Mouse (Mus musculus): ENCODE results near the gene Diras2.
A peak's percentile ranks its signal among the peaks of the same experiment; 100 is the strongest.

Gene Diras2

GRCm38 (mm10) chr13:52531121-52531520 is at the start of gene Diras2:
Gene Diras2 (minus strand): TSS chr13:52531279.
- DNase-seq (ENCODE audit: low spot score), result no peak

DNA sequence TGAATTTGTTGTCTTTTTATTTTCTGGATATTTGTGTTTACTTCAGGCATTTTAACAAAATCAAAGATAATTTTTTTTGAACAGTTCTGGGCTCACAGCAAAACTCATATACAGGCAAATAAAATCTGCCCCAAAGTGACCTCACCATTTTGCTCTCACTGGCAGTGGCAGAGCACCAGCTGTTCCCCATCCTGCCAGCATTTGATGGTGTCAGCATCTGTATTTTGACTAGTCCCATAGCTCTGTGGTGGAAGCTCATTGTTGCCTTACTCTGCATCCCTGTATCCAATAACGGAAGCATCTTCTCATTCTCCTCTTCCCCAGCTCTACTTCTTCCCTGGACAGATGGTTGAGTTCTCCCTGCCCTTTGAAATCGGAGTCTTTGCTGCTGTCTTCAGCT is 47.7 kb upstream of the Diras2 start:
- no peak for DNase-seq (ENCODE audit: low spot score)

GRCm38 (mm10) chr13:52577939-52578338 is 46.9 kb upstream of the Diras2 start:
- DNase-seq (ENCODE audit: low spot score), result no peak

DNA sequence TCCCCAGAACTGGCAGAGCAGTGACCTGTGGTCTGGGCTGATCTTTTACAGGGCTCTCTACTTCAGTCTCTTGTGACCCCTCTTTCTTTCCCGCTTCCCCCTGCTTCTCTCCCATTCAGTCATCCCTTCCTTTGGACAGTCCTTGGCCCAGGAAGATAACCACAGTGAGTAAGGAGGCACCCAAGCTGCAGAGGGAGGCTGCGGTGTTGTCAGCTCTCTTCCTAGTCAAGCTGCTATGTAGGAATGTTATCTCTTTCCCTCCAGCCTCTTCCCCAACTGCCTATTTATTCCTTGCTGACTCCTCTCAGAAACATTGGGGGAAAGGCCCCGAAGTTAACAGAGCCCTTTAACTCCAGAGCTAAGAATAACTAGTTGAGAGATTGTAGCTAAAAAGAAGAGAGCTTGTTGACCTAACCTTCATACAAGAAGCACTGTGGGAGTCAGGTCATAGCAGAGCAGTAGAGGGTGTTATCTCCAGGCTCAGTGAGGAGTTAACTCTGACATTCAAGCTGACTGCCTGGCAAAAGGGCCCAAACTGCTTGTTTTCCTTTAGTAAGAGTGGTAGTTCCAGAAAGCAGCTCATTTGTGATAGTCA is 46.3 kb upstream of the Diras2 start:
- no peak for DNase-seq (ENCODE audit: low spot score)

- no peak for DNase-seq (ENCODE audit: low spot score)
Measured at GRCm38 (mm10) chr13:52576841-52577240, 45.8 kb upstream of the Diras2 start.

DNA sequence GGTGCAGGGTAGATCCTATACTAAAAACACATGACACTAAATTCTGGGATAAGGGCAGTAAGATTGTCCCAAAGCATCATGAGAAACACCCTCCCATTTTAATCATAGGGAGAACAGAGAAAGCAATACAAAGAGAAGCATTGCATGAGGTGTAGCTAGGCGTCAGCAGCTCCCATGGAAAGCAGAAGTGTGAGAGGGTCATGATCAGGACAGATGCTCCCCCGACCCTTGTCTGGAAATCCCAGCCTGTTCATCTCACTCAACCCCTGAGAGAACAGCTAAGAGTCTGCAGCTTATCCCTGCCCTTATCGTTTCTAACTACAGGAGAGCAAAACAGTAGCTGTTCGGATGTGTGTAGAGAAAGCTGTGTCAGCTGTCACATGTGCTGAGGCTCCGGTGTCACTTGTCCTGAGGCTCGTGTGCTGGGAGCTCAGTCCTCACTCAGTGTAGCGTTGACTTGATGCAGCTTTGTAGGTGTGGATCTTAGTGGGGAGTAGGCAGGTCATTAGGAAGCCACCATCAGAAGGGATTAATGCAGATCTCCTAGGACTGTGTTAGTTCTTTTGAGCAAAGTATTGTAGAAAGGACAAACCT is 45.0 kb upstream of the Diras2 start:
- no peak for DNase-seq (ENCODE audit: low spot score)

DNA sequence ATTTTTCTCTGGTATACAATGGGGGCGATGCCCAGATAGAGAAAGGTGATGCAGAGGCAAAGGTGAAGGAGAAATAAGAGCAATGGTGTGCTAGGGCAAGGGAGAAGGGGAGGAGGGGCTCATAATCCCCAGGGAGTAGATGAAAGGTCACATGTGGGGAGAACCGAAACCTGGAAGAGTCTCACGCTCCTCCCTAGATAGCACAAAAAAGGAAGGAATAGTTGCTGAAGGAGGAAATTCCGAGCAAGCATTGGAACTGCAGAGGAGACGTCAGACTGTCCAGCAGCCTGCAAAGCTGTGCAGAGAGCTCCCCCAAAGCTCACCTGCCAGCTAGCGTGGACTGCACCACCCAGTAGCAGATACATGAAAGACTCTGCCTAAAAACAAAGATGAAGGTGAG is 44.4 kb upstream of the Diras2 start:
- DNase-seq (ENCODE audit: low spot score), result no peak

DNA sequence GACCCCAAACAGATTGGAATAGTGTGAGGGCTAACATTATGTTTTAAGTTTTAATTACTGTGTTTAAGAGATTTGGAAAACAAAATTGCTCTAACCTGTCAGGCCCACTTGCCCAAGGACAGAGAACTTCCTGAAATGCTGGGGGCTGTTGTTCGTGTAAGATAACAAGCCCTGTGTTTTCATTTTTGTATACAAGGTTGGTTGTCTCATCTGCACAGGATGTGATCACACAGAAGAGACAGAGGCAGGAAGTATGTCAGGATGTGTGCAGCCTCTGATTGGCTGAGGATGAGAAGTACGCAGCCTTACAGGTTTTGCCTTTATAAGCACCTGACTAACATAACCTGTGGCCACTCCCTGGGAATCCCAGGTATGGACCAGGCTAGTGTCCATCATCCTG is 43.2 kb upstream of the Diras2 start:
- DNase-seq (ENCODE audit: low spot score), result no peak

- no peak for DNase-seq (ENCODE audit: low spot score)
Measured at GRCm38 (mm10) chr13:52572451-52573446, 41.7 kb upstream of the Diras2 start.

- no peak for DNase-seq (ENCODE audit: low spot score)
Measured at GRCm38 (mm10) chr13:52571591-52572384, 40.7 kb upstream of the Diras2 start.

DNA sequence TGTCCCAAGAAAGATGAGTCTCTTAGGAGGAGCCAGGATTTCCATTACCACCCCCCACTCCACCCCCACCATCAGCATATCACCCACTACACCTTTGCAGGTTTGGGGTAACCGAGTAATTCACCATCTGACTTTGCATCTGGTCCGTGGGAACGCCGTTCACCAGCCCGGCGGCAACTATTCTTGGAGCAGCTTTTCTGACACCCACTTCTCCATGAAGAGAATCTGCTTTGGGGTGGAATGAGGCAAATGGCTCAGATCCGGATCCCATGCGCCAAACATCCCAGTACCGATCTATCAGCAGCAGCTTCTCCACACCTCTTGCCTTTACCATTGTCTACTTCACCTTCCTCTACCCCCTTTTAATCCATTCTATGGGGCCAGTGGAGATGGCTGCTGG is 39.2 kb upstream of the Diras2 start:
- peak; percentile 53 for DNase-seq (ENCODE audit: low spot score)

GRCm38 (mm10) chr13:52569194-52569769 is 38.2 kb upstream of the Diras2 start:
- no peak for DNase-seq (ENCODE audit: low spot score)

- DNase-seq (ENCODE audit: low spot score), result no peak
Measured at GRCm38 (mm10) chr13:52566777-52567176, 35.7 kb upstream of the Diras2 start.

DNA sequence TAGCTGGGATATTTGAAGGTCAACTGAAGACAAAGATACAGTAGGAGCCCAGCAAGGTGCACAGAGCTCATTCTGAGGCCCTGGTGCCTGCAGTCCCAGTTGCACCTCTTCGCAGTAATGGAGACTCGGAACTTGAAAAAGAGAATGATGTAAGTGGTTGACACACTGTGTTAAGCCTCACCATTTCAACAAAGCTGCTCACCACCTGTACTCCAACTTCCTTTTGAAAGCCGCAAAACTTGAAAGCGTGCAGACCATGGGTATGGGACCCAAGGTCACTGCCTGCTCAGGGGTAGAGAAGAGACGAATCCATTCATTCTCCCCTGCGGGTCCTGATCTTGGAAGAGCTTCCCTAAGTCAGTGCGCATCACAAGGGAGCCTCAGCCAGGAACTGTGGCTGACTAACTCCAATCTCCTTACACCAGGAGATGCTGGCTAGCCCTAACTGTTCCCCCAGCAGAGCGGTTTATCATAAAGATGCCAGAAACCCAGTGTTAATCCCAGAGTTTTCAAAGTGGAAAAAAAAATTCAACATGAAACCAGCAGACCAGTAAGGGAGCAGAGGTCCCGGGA is 35.2 kb upstream of the Diras2 start:
- DNase-seq (ENCODE audit: low spot score), result no peak

DNA sequence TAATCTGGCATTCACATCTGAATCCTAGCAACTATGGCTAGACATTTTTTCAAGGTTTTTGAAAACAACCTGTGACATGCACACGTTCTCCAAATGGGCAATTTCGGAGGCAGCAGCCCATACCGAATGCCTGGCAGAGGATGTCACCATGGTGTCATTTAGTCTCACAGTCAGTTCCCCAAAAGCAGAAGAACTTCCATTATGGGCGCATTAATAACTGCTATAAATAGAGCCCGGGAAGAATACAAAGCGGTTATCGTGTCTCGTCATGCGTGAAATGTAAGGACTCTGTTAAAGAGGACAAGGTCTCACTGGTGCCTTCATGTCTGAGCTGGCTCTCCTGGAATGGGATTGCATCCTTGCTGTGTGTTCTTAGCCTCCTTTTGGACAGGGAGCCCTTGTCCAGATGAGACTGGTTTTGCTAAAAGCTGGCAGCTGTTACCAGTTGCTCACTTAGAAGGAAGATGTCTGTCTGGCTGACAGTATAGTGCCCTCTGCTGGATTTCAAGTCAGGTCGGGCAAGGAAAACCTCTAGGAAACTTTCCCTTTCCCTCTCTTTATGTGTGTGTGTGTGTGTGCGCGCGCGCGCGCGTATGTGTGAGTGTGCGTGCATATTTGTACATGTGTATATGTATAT is 34.1 kb upstream of the Diras2 start:
- DNase-seq (ENCODE audit: low spot score), result no peak

DNA sequence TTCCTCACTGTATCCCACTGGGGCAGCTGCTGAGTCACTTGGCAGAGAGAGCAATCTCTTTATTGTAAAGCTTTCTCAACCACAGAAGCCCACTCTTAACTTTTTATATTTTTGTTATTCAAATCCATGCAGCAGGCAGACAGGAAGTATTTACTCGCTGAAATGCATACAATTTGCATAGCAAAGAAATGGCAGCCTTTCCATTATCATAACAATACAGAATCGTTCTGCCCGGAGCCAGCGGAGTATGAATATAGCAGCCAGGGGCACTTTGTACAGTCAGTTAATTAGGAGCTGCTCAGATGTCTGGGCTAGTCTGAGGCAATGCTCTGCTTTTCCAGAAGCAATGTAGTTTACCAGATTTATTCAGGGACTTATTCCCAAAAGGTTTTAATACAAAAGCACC is 31.1 kb upstream of the Diras2 start:
- DNase-seq (ENCODE audit: low spot score), result no peak

DNA sequence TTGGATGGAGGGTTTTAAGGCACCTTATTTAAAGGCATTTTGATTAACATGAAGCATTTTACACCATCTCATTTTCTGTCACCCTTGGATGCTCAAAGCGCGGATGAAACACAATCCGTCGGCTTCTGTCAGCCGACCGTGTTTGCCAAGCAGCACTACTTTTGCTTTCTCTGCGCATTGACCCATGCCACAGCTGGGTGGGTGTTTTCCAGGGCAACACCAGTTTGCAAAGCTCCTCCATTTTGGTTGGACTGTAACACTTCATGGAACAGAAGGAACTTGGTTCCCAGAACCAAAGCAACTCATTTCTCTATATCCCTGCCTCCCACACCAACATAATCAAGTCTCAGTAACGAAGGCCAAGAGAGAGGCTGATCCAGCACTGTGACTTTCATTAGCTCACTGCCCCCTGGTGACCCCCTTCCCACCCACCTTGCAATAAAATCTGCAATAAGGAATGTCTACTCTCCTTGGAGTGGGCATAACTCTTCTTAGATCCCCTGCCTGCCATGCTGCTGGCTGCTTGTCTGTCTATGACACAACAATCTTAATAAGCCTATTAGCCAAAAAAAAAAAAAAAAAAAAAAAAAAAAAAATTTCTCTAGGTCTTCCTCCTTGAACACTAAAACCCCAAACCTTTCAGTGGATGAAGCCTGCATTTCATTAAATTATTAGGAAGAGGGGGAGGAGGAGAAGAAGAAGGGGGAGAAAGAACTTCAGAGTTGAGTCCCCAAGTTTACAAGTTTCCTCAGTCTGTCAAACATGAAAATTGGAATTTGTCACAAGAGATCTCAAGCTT is 30.5 kb upstream of the Diras2 start:
- no peak for DNase-seq (ENCODE audit: low spot score)

GRCm38 (mm10) chr13:52557421-52557820 is 26.3 kb upstream of the Diras2 start:
- no peak for DNase-seq (ENCODE audit: low spot score)

DNA sequence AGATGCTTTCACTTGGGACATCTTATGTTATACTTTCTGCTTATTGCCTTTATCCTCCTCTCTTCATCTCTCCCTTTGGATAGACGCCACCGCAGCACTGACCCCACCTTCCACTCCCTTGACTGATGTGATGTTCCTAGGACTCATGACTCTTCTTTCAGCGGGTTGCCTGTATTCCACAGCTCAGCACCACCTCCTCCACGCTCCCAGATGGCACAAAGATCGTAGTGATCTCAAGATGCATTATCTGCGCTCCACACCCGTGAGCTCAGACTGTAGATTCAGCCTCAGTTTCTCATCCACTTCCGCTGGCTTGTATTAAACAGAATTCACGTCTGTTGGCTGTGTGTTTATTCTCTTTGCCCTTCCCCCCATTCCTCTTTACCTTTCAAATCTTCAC is 23.6 kb upstream of the Diras2 start:
- DNase-seq (ENCODE audit: low spot score), result no peak

- DNase-seq (ENCODE audit: low spot score), result no peak
Measured at GRCm38 (mm10) chr13:52552822-52553477, 21.9 kb upstream of the Diras2 start.
